Mouse (Mus musculus) hindbrain, embryonic 12.5 days (tissue): ENCODE measurements around the gene Rap1gap. TPM values are rescaled to one million over a fixed set of nuclear protein-coding genes. Genes with fewer than 3 reads are reported as not detected.

ENCODE experiments used
- ATAC-seq: fragments of 200-750 bp; cut with Nextera tagmentation; 2 replicates; pipeline ENCODE4 v1.8.0; 2017; ENCODE audit warnings: moderate TSS enrichment; ENCODE audit not compliant: low FRiP score
- H3K27ac ChIP-seq: fragments of 300-500 bp; sonication (generic); 2 replicates; pipeline ENCODE4 v1.5.1; 2016; ENCODE audit warnings: mild to moderate bottlenecking
- H3K27me3 ChIP-seq: fragments of 300-500 bp; sonication (generic); 2 replicates; pipeline ENCODE4 v1.6.1; 2016; ENCODE audit warnings: mild to moderate bottlenecking
- H3K36me3 ChIP-seq: fragments of 300-500 bp; sonication (generic); 2 replicates; pipeline ENCODE4 v1.6.1; 2016; ENCODE audit warnings: mild to moderate bottlenecking
- H3K4me1 ChIP-seq: fragments of 300-500 bp; sonication (generic); 2 replicates; pipeline ENCODE4 v1.6.1; 2016
- H3K4me2 ChIP-seq: fragments of 300-500 bp; sonication (generic); replicated peaks from 2 replicates; pipeline ENCODE4 v1.6.1; 2016; ENCODE audit warnings: mild to moderate bottlenecking
- H3K4me3 ChIP-seq: fragments of 300-500 bp; sonication (generic); 2 replicates; pipeline ENCODE4 v1.5.1; 2016; ENCODE audit warnings: mild to moderate bottlenecking
- H3K9ac ChIP-seq: fragments of 300-500 bp; sonication (generic); 2 replicates; pipeline ENCODE4 v1.6.1; 2016; ENCODE audit warnings: mild to moderate bottlenecking, moderate library complexity
- H3K9me3 ChIP-seq: fragments of 300-500 bp; sonication (generic); replicated peaks from 2 replicates; pipeline ENCODE4 v1.6.1; 2016; ENCODE audit warnings: mild to moderate bottlenecking
- WGBS: fragments of 180-500 bp; shearing (Covaris S2); methylation state at CpG from one replicate; pipeline ENCODE4 v1.1.7; 2016; 5-methylcytosine and 5-hydroxymethylcytosine counted together
- polyA plus RNA-seq: library from polyadenylated mRNA; unstranded; fragments of >200 nt; fragmentation: Nextera tagmentation; extraction: Ambion mirVana; gene quantifications from 2 replicates; pipeline ENCODE4 v1.2.1, GENCODE M21; 2016

Rap1gap gene
- polyA plus RNA-seq, 1 experiment from 2014 or later, result 19.8 TPM

GRCm38 (mm10) chr4:137665791-137666190 lies 1.3 kb downstream of the Rap1gap start:
- WGBS, result 91% methylated on average over 5 of the region's 5 CpGs
- H3K4me3 ChIP-seq, result no peak overlapping the region

GRCm38 (mm10) chr4:137666283-137666957 lies 1.9 kb downstream of the Rap1gap start:
- WGBS, result 58% methylated on average over 5 of the region's 5 CpGs
- Histone ChIP-seq H3K9ac (no peak overlapping the region), H3K4me3 (no peak overlapping the region), H3K4me2 (no peak overlapping the region), H3K27ac (no peak overlapping the region), H3K9me3 (no peaks in the 10 kb centered on the region), H3K36me3 (no peaks in the 10 kb centered on the region), H3K27me3 (peaks cover 40% of the 10 kb centered on the region), H3K4me1 (peaks cover 37% of the 10 kb centered on the region)
- no peak for ATAC-seq

More at GRCm38 (mm10) chr4:137665791-137666190, 1.3 kb downstream of the Rap1gap start:
- Histone ChIP-seq H3K4me1 (peaks cover 44% of the 10 kb centered on the region), H3K4me2 (0 out of 2 replicates have a peak overlapping the region, but pooled peaks have one; percentile 95), H3K9me3 (no peaks in the 10 kb centered on the region), H3K27ac (no peak overlapping the region), H3K36me3 (no peaks in the 10 kb centered on the region), H3K27me3 (peaks cover 40% of the 10 kb centered on the region), H3K9ac (no peak overlapping the region)
- no peak for ATAC-seq

DNA sequence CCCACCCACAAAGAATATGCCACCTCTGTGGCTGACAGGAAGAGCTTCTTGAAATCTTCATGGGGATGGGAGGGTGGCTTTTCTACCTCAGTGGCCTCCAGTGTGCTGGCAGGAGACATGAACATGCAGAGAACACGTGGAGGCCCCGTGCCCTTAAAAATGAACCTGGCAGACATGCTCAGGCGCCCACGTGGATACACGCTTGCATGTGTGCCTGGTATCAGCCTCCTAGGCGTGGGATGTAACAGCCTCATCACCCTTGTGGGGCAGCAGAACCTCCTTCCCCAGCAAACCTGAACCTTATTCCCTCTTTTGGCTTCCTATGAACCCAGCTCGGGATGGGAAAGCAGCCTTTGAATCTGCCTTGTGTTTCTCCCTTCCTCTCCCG lies 2.4 kb downstream of the Rap1gap start:
- no peak overlapping the region for H3K4me2 ChIP-seq
- WGBS, result 67% methylated on average over 8 of the region's 8 CpGs
- no peaks in the 10 kb centered on the region for H3K36me3 ChIP-seq
- H3K9me3 ChIP-seq, result no peaks in the 10 kb centered on the region
- H3K4me3 ChIP-seq, result no peak overlapping the region
- ATAC-seq, result no peak
- peaks cover 40% of the 10 kb centered on the region for H3K27me3 ChIP-seq
- H3K27ac ChIP-seq, result no peak overlapping the region
- no peak overlapping the region for H3K9ac ChIP-seq
- H3K4me1 ChIP-seq, result peaks cover 32% of the 10 kb centered on the region

- Histone ChIP-seq H3K27ac (peak overlapping the region; percentile 53; the same call in 1 of the 2 replicates), H3K27me3 (peaks cover 40% of the 10 kb centered on the region), H3K4me2 (no peak overlapping the region), H3K4me3 (no peak overlapping the region), H3K4me1 (peaks cover 32% of the 10 kb centered on the region), H3K9ac (no peak overlapping the region), H3K9me3 (no peaks in the 10 kb centered on the region), H3K36me3 (no peaks in the 10 kb centered on the region)
- 54% methylated on average over 5 of the region's 5 CpGs for WGBS
- no peak for ATAC-seq
These were observed 3.2 kb downstream of the Rap1gap start for GRCm38 (mm10) chr4:137667747-137668146.

- no peak overlapping the region for H3K4me2 ChIP-seq
- H3K27me3 ChIP-seq, result peaks cover 19% of the 10 kb centered on the region; the same call in 1 of the 2 replicates
- no peak overlapping the region for H3K9ac ChIP-seq
- H3K27ac ChIP-seq, result no peak overlapping the region
- no peak for ATAC-seq
- no peaks in the 10 kb centered on the region for H3K9me3 ChIP-seq
- WGBS, result 69% methylated on average over 13 of the region's 13 CpGs
- H3K36me3 ChIP-seq, result no peaks in the 10 kb centered on the region
- H3K4me1 ChIP-seq, result peaks cover 10% of the 10 kb centered on the region
- no peak overlapping the region for H3K4me3 ChIP-seq
These were observed 7.4 kb downstream of the Rap1gap start for GRCm38 (mm10) chr4:137671711-137672500.

DNA sequence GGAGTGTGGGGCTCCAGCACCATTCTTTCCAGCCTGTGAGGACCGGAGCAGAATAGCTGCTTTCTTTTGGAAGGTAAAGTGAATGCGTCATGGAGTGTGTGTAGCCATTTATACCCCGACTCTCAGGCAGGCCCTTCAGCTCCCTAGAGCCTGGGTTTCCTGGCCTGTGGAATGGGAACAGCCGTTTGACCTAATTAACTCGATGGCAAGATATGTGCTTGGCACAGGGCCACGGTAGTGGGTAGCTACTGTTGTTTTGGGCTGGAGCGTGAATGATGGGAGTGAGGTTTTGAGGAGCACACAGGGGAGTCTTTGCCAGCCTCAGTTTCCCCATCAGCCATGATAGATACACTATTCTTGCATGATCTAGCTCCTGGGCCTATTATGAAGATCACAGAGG lies 11.0 kb downstream of the Rap1gap start:
- H3K4me1 ChIP-seq, result peaks cover 8% of the 10 kb centered on the region
- WGBS, result 75% methylated on average over 7 of the region's 7 CpGs
- no peak overlapping the region for H3K27ac ChIP-seq
- no peak for ATAC-seq
- H3K4me3 ChIP-seq, result no peak overlapping the region
- H3K9ac ChIP-seq, result no peak overlapping the region
- no peak overlapping the region for H3K4me2 ChIP-seq
- H3K36me3 ChIP-seq, result no peaks in the 10 kb centered on the region
- H3K27me3 ChIP-seq, result peaks cover 28% of the 10 kb centered on the region
- no peaks in the 10 kb centered on the region for H3K9me3 ChIP-seq

- no peak overlapping the region for H3K27ac ChIP-seq
These were observed 11.5 kb downstream of the Rap1gap start for GRCm38 (mm10) chr4:137676057-137676456.

DNA sequence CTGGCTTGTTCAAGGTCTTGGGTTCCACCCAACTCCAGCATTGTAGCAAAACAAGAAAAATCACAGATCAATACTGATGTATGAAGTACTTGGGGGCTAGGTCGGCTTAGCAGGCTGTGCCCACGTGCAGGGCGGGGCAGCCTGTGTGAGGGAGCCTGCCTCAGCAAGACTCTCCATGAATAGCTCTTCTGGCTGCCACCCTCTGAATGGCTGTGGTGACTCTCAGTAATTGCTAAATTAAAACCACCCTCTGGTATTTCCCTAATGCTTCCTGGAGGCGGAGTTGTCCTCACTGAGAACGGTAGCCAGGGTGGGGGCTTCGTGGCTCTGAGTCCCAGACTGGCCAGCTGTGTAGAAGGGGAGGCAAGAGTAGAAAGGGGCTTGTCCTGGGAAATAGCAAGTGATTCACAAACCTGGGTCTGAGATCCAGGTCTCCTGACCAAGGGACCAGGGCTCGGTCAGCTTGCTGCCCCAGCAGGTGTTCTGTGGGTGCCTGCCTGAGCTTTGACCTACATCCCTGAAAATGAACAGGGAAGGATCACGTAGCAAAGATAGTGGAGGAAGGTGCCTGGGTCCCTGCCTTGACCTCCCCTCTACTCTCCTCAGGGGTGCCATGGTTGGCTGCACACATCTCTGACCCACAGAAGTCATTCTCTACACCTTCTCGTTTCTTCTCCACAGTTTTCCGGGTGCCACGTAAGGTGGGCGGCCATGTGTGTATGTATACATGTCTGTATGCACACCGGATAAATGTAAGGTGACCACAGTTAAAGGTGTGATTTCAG lies 12.4 kb downstream of the Rap1gap start:
- Histone ChIP-seq H3K27me3 (peaks cover 42% of the 10 kb centered on the region), H3K36me3 (no peaks in the 10 kb centered on the region), H3K9ac (no peak overlapping the region), H3K4me1 (peaks cover 22% of the 10 kb centered on the region), H3K4me2 (no peak overlapping the region), H3K9me3 (no peaks in the 10 kb centered on the region), H3K27ac (no peak overlapping the region), H3K4me3 (no peak overlapping the region)
- WGBS, result 67% methylated on average over 13 of the region's 13 CpGs
- ATAC-seq, result no peak

More at GRCm38 (mm10) chr4:137676057-137676456, 11.5 kb downstream of the Rap1gap start:
- H3K4me3 ChIP-seq, result no peak overlapping the region
- no peaks in the 10 kb centered on the region for H3K9me3 ChIP-seq
- H3K9ac ChIP-seq, result no peak overlapping the region
- 9% methylated on average over 9 of the region's 11 CpGs for WGBS
- peaks cover 13% of the 10 kb centered on the region for H3K4me1 ChIP-seq
- H3K27me3 ChIP-seq, result peaks cover 33% of the 10 kb centered on the region
- H3K4me2 ChIP-seq, result no peak overlapping the region
- peak; percentile 30; the same call in 1 of the 2 replicates for ATAC-seq
- no peaks in the 10 kb centered on the region for H3K36me3 ChIP-seq

DNA sequence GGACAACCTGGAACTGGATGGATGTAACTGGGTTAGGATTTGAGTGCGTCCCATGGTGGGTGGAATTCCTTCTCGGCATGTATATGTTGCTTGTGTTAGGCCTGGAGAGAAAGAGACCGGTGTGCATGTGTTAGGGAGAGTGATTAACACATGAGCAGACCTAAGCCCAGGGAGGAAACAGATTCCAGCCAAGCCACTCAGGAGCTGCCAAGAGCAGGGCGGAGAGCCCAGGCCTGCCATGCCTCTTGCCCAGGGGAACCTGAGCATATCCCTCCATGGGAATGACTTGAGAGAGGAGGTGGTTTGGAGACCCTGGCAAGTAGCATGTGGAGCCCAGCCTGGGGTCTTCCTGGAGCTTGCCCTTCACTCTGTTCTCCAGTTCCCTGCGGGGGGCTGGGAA lies 13.4 kb downstream of the Rap1gap start:
- Histone ChIP-seq H3K27me3 (peaks cover 52% of the 10 kb centered on the region), H3K4me1 (peaks cover 27% of the 10 kb centered on the region), H3K36me3 (no peaks in the 10 kb centered on the region), H3K9ac (no peak overlapping the region), H3K27ac (no peak overlapping the region), H3K4me3 (no peak overlapping the region), H3K4me2 (no peak overlapping the region), H3K9me3 (no peaks in the 10 kb centered on the region)
- ATAC-seq, result no peak
- WGBS, result 90% methylated on average over 5 of the region's 5 CpGs

- H3K36me3 ChIP-seq, result no peaks in the 10 kb centered on the region
- 84% methylated on average over 9 of the region's 9 CpGs for whole genome bisulfite sequencing
- no peak for ATAC-seq
These were observed 14.0 kb downstream of the Rap1gap start for GRCm38 (mm10) chr4:137678568-137678967.

DNA sequence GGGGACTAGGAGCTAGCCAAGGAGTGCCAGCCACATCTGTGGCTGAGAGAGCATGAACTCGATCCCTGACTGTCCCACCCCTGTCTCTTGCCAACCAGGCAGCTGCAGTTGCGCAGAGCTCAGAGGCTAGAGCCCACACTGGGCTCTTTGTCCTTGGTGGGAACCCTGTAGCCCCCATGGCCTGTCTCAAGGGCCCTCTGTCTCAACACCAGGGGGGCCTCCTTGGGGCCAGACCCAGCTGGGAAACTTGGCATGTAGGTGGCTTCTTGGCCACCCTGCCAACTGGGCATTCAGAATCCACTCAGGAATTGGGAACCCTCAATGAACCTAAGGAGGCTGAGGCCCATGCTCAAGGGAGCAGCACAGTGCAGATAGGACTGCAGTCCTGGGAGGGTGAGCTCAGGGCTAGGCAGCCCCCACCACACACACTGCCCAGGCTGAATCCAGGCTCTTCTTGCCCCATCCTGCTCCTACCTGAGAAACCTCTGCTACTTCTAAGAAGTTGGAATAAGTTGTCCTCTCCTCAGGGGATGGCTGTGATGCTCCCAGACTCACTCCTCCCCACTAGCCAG lies 15.5 kb downstream of the Rap1gap start:
- no peak for ATAC-seq
- Histone ChIP-seq H3K4me1 (peaks cover 28% of the 10 kb centered on the region), H3K4me2 (no peak overlapping the region), H3K9me3 (no peaks in the 10 kb centered on the region), H3K4me3 (no peak overlapping the region), H3K27me3 (peaks cover 58% of the 10 kb centered on the region), H3K36me3 (no peaks in the 10 kb centered on the region), H3K27ac (no peak overlapping the region; the same call in 1 of the 2 replicates), H3K9ac (no peak overlapping the region)
- WGBS, result 77% methylated on average over 2 of the region's 2 CpGs

More at GRCm38 (mm10) chr4:137678568-137678967, 14.0 kb downstream of the Rap1gap start:
- Histone ChIP-seq H3K27ac (no peak overlapping the region), H3K4me1 (peaks cover 28% of the 10 kb centered on the region), H3K9me3 (no peaks in the 10 kb centered on the region), H3K27me3 (peaks cover 52% of the 10 kb centered on the region), H3K4me2 (no peak overlapping the region), H3K4me3 (no peak overlapping the region), H3K9ac (no peak overlapping the region)
